Mouse (Mus musculus) lung, adult 2 months (tissue): Measurements from ENCODE around the gene Gramd4.

Experiments used
- CTCF ChIP-seq: fragments of 200-500 bp; IDR thresholded peaks from 2 replicates; pipeline ENCODE4 v1.5.1; 2011; ENCODE audit warnings: mild to moderate bottlenecking, low read length, control low read depth; ENCODE audit not compliant: insufficient read depth
- POLR2A ChIP-seq: fragments of 200-500 bp; IDR thresholded peaks from 2 replicates; pipeline ENCODE4 v1.6.1; 2011; ENCODE audit warnings: low read depth, mild to moderate bottlenecking, control low read depth, low read length, borderline replicate concordance; ENCODE audit errors: extremely low read depth

DNA sequence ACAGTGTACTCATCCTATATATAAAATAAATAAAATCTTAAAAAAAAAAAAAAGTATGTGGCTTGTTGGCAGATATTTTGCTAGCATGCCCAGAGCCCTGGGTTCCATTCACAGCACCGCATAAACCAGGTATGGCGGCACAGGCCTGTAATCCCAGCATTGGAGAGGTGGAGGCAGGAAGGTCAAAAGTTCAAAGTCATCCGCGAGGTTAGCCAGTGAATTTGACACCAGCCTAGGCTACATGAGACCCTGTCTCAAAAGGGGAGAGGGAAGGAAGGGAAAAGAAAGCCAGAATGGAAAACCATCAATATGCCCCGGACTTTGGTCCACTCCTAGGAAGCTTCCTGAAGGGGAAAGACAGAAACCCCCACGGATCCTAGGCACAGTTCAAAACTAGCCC lies 40.2 kb upstream of the Gramd4 start:
- no peak for TF ChIP-seq CTCF
- no peak for TF ChIP-seq POLR2A
